Mouse (Mus musculus): ENCODE measurements around the gene Lst1. TPM values are rescaled to one million over a fixed set of nuclear protein-coding genes. Genes with fewer than 3 reads are reported as not detected.

The Lst1 gene
- polyA plus RNA-seq, 1 experiment from 2014 or later: 4.7 TPM

GRCm38 (mm10) chr17:35201128-35201527 lies 12.9 kb upstream of the Lst1 start:
- no peaks in the 10 kb centered on the region for H3K36me3 ChIP-seq (ENCODE audit: control insufficient read depth, insufficient read depth, low read length)
- no peak overlapping the region for H3K4me2 ChIP-seq (ENCODE audit: low read length)
- no peak overlapping the region for H3K9ac ChIP-seq (ENCODE audit: low read depth, low read length)
- WGBS: 86% methylated on average over 11 of the region's 11 CpGs
- no peak for ATAC-seq
- H3K27ac ChIP-seq (ENCODE audit: low read length): no peak overlapping the region
- H3K4me3 ChIP-seq (ENCODE audit: low read depth, low read length): no peak overlapping the region
- peaks cover 12% of the 10 kb centered on the region for H3K27me3 ChIP-seq (ENCODE audit: control insufficient read depth, insufficient read depth, low read depth, low read length)
- 0 out of 2 replicates have a peak, but pooled peaks cover under 1% of the 10 kb centered on the region for H3K4me1 ChIP-seq (ENCODE audit: control insufficient read depth, insufficient read depth, low read length)
- no peaks in the 10 kb centered on the region for H3K9me3 ChIP-seq (replicated peaks; ENCODE audit: control insufficient read depth, low read length, poor library complexity, severe bottlenecking)

GRCm38 (mm10) chr17:35200398-35200797 lies 12.2 kb upstream of the Lst1 start:
- Histone ChIP-seq H3K4me1 (ENCODE audit: control insufficient read depth, insufficient read depth, low read length) (peaks cover 7% of the 10 kb centered on the region; the same call in 1 of the 2 replicates), H3K36me3 (ENCODE audit: control insufficient read depth, insufficient read depth, low read length) (no peaks in the 10 kb centered on the region), H3K27ac (ENCODE audit: low read length) (no peak overlapping the region), H3K4me3 (ENCODE audit: low read depth, low read length) (no peak overlapping the region), H3K27me3 (ENCODE audit: control insufficient read depth, insufficient read depth, low read depth, low read length) (peaks cover 18% of the 10 kb centered on the region), H3K4me2 (ENCODE audit: low read length) (no peak overlapping the region), H3K9me3 (replicated peaks; ENCODE audit: control insufficient read depth, low read length, poor library complexity, severe bottlenecking) (no peaks in the 10 kb centered on the region), H3K9ac (ENCODE audit: low read depth, low read length) (no peak overlapping the region)
- WGBS: 90% methylated on average over 11 of the region's 11 CpGs
- ATAC-seq: no peak

- no peak overlapping the region for H3K4me3 ChIP-seq (ENCODE audit: low read depth, low read length)
- H3K4me1 ChIP-seq (ENCODE audit: control insufficient read depth, insufficient read depth, low read length): peaks cover 9% of the 10 kb centered on the region; the same call in 1 of the 2 replicates
- H3K27ac ChIP-seq (ENCODE audit: low read length): no peak overlapping the region
- no peaks in the 10 kb centered on the region for H3K9me3 ChIP-seq (replicated peaks; ENCODE audit: control insufficient read depth, low read length, poor library complexity, severe bottlenecking)
- 36% methylated on average over 8 of the region's 8 CpGs for WGBS
- H3K27me3 ChIP-seq (ENCODE audit: control insufficient read depth, insufficient read depth, low read depth, low read length): peaks cover 25% of the 10 kb centered on the region
- H3K4me2 ChIP-seq (ENCODE audit: low read length): no peak overlapping the region
- no peak for ATAC-seq
- no peak overlapping the region for H3K9ac ChIP-seq (ENCODE audit: low read depth, low read length)
- no peaks in the 10 kb centered on the region for H3K36me3 ChIP-seq (ENCODE audit: control insufficient read depth, insufficient read depth, low read length)
Observed at GRCm38 (mm10) chr17:35198946-35199345, 10.7 kb upstream of the Lst1 start.

GRCm38 (mm10) chr17:35198029-35198428 lies 9.8 kb upstream of the Lst1 start:
- peaks cover 9% of the 10 kb centered on the region; the same call in 1 of the 2 replicates for H3K4me1 ChIP-seq (ENCODE audit: control insufficient read depth, insufficient read depth, low read length)
- H3K27ac ChIP-seq (ENCODE audit: low read length): no peak overlapping the region
- peaks cover 21% of the 10 kb centered on the region for H3K27me3 ChIP-seq (ENCODE audit: control insufficient read depth, insufficient read depth, low read depth, low read length)
- H3K9ac ChIP-seq (ENCODE audit: low read depth, low read length): no peak overlapping the region
- ATAC-seq: no peak
- H3K4me2 ChIP-seq (ENCODE audit: low read length): no peak overlapping the region
- no peaks in the 10 kb centered on the region for H3K36me3 ChIP-seq (ENCODE audit: control insufficient read depth, insufficient read depth, low read length)
- 70% methylated on average over 7 of the region's 7 CpGs for WGBS
- H3K4me3 ChIP-seq (ENCODE audit: low read depth, low read length): no peak overlapping the region
- no peaks in the 10 kb centered on the region for H3K9me3 ChIP-seq (replicated peaks; ENCODE audit: control insufficient read depth, low read length, poor library complexity, severe bottlenecking)

- H3K4me3 ChIP-seq (ENCODE audit: low read depth, low read length): no peak overlapping the region
- 50% methylated on average over 5 of the region's 6 CpGs for WGBS
- H3K27ac ChIP-seq (ENCODE audit: low read length): no peak overlapping the region
- peaks cover 9% of the 10 kb centered on the region; the same call in 1 of the 2 replicates for H3K4me1 ChIP-seq (ENCODE audit: control insufficient read depth, insufficient read depth, low read length)
- no peak for ATAC-seq
- no peaks in the 10 kb centered on the region for H3K9me3 ChIP-seq (replicated peaks; ENCODE audit: control insufficient read depth, low read length, poor library complexity, severe bottlenecking)
- no peak overlapping the region for H3K4me2 ChIP-seq (ENCODE audit: low read length)
- no peaks in the 10 kb centered on the region for H3K36me3 ChIP-seq (ENCODE audit: control insufficient read depth, insufficient read depth, low read length)
- H3K27me3 ChIP-seq (ENCODE audit: control insufficient read depth, insufficient read depth, low read depth, low read length): peaks cover 21% of the 10 kb centered on the region
- no peak overlapping the region for H3K9ac ChIP-seq (ENCODE audit: low read depth, low read length)
Observed at GRCm38 (mm10) chr17:35197126-35197525, 8.9 kb upstream of the Lst1 start.

GRCm38 (mm10) chr17:35196321-35196641 lies 8.0 kb upstream of the Lst1 start:
- Histone ChIP-seq H3K36me3 (ENCODE audit: control insufficient read depth, insufficient read depth, low read length) (no peaks in the 10 kb centered on the region), H3K27ac (ENCODE audit: low read length) (no peak overlapping the region), H3K4me2 (ENCODE audit: low read length) (peak overlapping the region; percentile 67), H3K27me3 (ENCODE audit: control insufficient read depth, insufficient read depth, low read depth, low read length) (peaks cover 21% of the 10 kb centered on the region), H3K9me3 (replicated peaks; ENCODE audit: control insufficient read depth, low read length, poor library complexity, severe bottlenecking) (no peaks in the 10 kb centered on the region), H3K4me1 (ENCODE audit: control insufficient read depth, insufficient read depth, low read length) (peaks cover 9% of the 10 kb centered on the region; the same call in 1 of the 2 replicates), H3K9ac (ENCODE audit: low read depth, low read length) (no peak overlapping the region), H3K4me3 (ENCODE audit: low read depth, low read length) (peak overlapping the region; percentile 45)
- no peak for ATAC-seq
- WGBS: 33% methylated on average over 9 of the region's 9 CpGs

- Histone ChIP-seq H3K9ac (ENCODE audit: low read depth, low read length) (peak overlapping the region; percentile 61), H3K4me1 (ENCODE audit: control insufficient read depth, insufficient read depth, low read length) (peaks cover 9% of the 10 kb centered on the region; the same call in 1 of the 2 replicates), H3K4me3 (ENCODE audit: low read depth, low read length) (peak overlapping the region; percentile 45), H3K9me3 (replicated peaks; ENCODE audit: control insufficient read depth, low read length, poor library complexity, severe bottlenecking) (no peaks in the 10 kb centered on the region), H3K27ac (ENCODE audit: low read length) (no peak overlapping the region), H3K4me2 (ENCODE audit: low read length) (peak overlapping the region; percentile 67), H3K27me3 (ENCODE audit: control insufficient read depth, insufficient read depth, low read depth, low read length) (peaks cover 21% of the 10 kb centered on the region), H3K36me3 (ENCODE audit: control insufficient read depth, insufficient read depth, low read length) (no peaks in the 10 kb centered on the region)
- 2% methylated on average over 66 of the region's 66 CpGs for WGBS
- peak; percentile 56; the same call in 1 of the 2 replicates for ATAC-seq
Observed at GRCm38 (mm10) chr17:35195631-35196320, 7.5 kb upstream of the Lst1 start.

GRCm38 (mm10) chr17:35194844-35195630 lies 6.8 kb upstream of the Lst1 start:
- Histone ChIP-seq H3K4me3 (ENCODE audit: low read depth, low read length) (peak overlapping the region; percentile 45), H3K9me3 (replicated peaks; ENCODE audit: control insufficient read depth, low read length, poor library complexity, severe bottlenecking) (no peaks in the 10 kb centered on the region), H3K27me3 (ENCODE audit: control insufficient read depth, insufficient read depth, low read depth, low read length) (peaks cover 21% of the 10 kb centered on the region), H3K4me2 (ENCODE audit: low read length) (peak overlapping the region; percentile 67), H3K27ac (ENCODE audit: low read length) (no peak overlapping the region), H3K36me3 (ENCODE audit: control insufficient read depth, insufficient read depth, low read length) (no peaks in the 10 kb centered on the region), H3K9ac (ENCODE audit: low read depth, low read length) (peak overlapping the region; percentile 61; the same call in 1 of the 2 replicates), H3K4me1 (ENCODE audit: control insufficient read depth, insufficient read depth, low read length) (peaks cover 9% of the 10 kb centered on the region; the same call in 1 of the 2 replicates)
- no peak for ATAC-seq
- 45% methylated on average over 19 of the region's 19 CpGs for WGBS

Data from midbrain, embryonic 16.5 days (tissue).